ENCODE assay signal across 8 mouse cellular contexts in the genomic region with DNA sequence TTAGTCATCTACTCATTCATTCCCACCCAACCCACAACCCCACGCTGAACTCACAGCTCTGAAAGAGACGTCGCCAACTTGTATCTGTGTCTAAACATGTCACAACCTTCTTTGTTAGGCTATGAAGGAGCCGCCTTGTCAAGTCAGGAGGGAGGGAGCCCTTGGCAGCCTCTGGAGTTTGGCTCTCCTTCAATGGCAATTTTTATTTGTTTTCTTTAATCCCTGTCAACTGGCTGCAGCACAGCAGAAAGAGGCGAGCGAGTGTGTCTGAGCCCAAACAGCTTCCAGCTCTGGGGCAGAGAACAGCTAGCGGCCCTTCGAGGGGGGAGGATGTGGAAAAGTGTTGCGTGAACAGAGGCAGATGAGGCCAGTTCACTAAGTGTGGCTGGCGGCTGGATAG. TPM values are rescaled to one million over a fixed set of nuclear protein-coding genes. Genes with fewer than 3 reads are reported as not detected.
DNase-seq lines count a peak whose midpoint lies in the region; ATAC-seq and TF ChIP-seq lines count a peak whose summit lies in the region.

No protein-coding gene starts in this region.

- TF ChIP-seq POLR2A in cerebellum, adult 2 months (IDR thresholded peaks at IDR 0.05; ENCODE audit: borderline replicate concordance, insufficient read depth, low read length), result no peak
- no peak for TF ChIP-seq POLR2A in myocyte (IDR thresholded peaks at IDR 0.05; ENCODE audit: insufficient read length, low read depth)

- H3K4me3 ChIP-seq in cerebellum, adult 2 months (replicated peaks; ENCODE audit: insufficient read depth, low read depth, low read length), result no peak overlapping the region
- no peak overlapping the region for H3K4me3 ChIP-seq in myocyte

- no peak overlapping the region for H3ac ChIP-seq in myocyte (ENCODE audit: control insufficient read depth, insufficient read length)

- H3K79me2 ChIP-seq in myocyte (ENCODE audit: control insufficient read depth, insufficient read depth), result peaks cover 21% of the 10 kb centered on the region

- peak; percentile 61 for DNase-seq in adrenal gland, adult 8-10 months
- DNase-seq in cerebellum, adult 2 months, result peak; percentile 39 to 55
- peak; percentile 67 for DNase-seq in gastrocnemius, postnatal 25 days
- DNase-seq in kidney, adult 18-20 months, result peak; percentile 32
- DNase-seq in left cerebral cortex, postnatal 25 days (ENCODE audit: low spot score in 2 of 2), result peak; percentile 35 to 68

- ATAC-seq in granulocyte monocyte progenitor cell, adult 5-6 weeks (replicated peaks; ENCODE audit: poor library complexity, severe bottlenecking), result no peak
- no peak for ATAC-seq in erythroblast, adult 5-6 weeks (replicated peaks; ENCODE audit: low FRiP score, poor library complexity, severe bottlenecking)

- H3K27ac ChIP-seq in cerebellum, adult 2 months (ENCODE audit: insufficient read depth, low read length), result no peak overlapping the region

- no peak for TF ChIP-seq CTCF in cerebellum, adult 2 months (IDR thresholded peaks at IDR 0.05; ENCODE audit: borderline replicate concordance, insufficient read depth, low read depth, low read length)

- H3K4me2 ChIP-seq in myocyte (ENCODE audit: low read depth), result peak overlapping the region; percentile 10

- H3K27me3 ChIP-seq in cerebellum, adult 2 months (ENCODE audit: control insufficient read depth, insufficient read depth, low read length), result no peaks in the 10 kb centered on the region
- H3K27me3 ChIP-seq in myocyte (ENCODE audit: control insufficient read depth, insufficient read depth, insufficient read length), result no peaks in the 10 kb centered on the region

- WGBS in cerebellum, adult 2 months, result 35% methylated on average over 10 of the region's 10 CpGs

- intact Hi-C loops in left cerebral cortex, postnatal 25 days (cut with DNase I), result no loop called here

- no peaks in the 10 kb centered on the region for H3K36me3 ChIP-seq in myocyte (ENCODE audit: control insufficient read depth, insufficient read depth)

- H3K4me1 ChIP-seq in cerebellum, adult 2 months (ENCODE audit: control insufficient read depth, insufficient read depth, low read length), result peaks cover 6% of the 10 kb centered on the region

TF ChIP-seq in myocyte, 11 proteins besides CTCF, POLR2A, EP300 and RAD21:
- TF ChIP-seq TCF3 (IDR thresholded peaks at IDR 0.05; ENCODE audit: insufficient read length, low read depth) (no peak), TCF12 (IDR thresholded peaks at IDR 0.05; ENCODE audit: insufficient read depth, poor library complexity, severe bottlenecking) (no peak), SRF (IDR thresholded peaks at IDR 0.05; ENCODE audit: control insufficient read depth, insufficient read length, low read depth) (no peak), USF1 (IDR thresholded peaks at IDR 0.05; ENCODE audit: low read depth) (no peak), MYOG (IDR thresholded peaks at IDR 0.05; ENCODE audit: control insufficient read depth in 1 of 3, insufficient read depth in 1 of 3, insufficient read length in 2 of 3, low read depth in 2 of 3) (no peak), REST (IDR thresholded peaks at IDR 0.05; ENCODE audit: insufficient read depth, insufficient read length) (no peak), MAX (IDR thresholded peaks at IDR 0.05; ENCODE audit: low read depth) (no peak)
TF ChIP-seq in myocyte: peak in this region for 0.

RNA-seq across cellular contexts. Expression of gene Agpat4, which starts 50.0 kb away (rescaled TPM):
- total RNA-seq in adrenal gland, adult 8-10 months (2022), result 100 to 1,000 TPM in 2 of 4 experiments, 10 to 100 TPM in 2; 40.1 to 106 (median 76.9) TPM
- polyA plus RNA-seq in cerebellum, adult 2 months (2012; rRNA removed), result 42.8 and 50.1 TPM in 2 replicates
- total RNA-seq in gastrocnemius, postnatal 25 days (2021), result 1 to 10 TPM; 2.3 to 2.7 TPM
- total RNA-seq in left cerebral cortex, postnatal 25 days (2021), result 10 to 100 TPM; 60.5 to 65.6 TPM
- 35.8 TPM for polyA plus RNA-seq in myocyte (2012; fragmentation: generic; extraction: Trizol)
- total RNA-seq in granulocyte monocyte progenitor cell, adult 5-6 weeks (2014; fragmentation: Nextera tagmentation), result 1.5 and 4.9 TPM in 2 replicates
- 0.46 and 1.0 TPM in 2 replicates for total RNA-seq in granulocyte monocyte progenitor cell, adult 5-6 weeks (2017)
- total RNA-seq in erythroblast, adult 5-6 weeks (2015; ENCODE audit: low replicate concordance), result 73.6 and 79.0 TPM in 2 replicates
- total RNA-seq in erythroblast, adult 5-6 weeks (2017; ENCODE audit: low replicate concordance), result 99.3 and 133 TPM in 2 replicates

Comparison
In these comparisons a context has a peak if more than half of its experiments do, and no peak if none do; other contexts are left out.
1. RNA of gene Agpat4, which starts 50.0 kb away (total RNA-seq): 40.1 to 106 TPM in adrenal gland, adult 8-10 months, 73.6 to 133 TPM in erythroblast, adult 5-6 weeks and 60.5 to 65.6 TPM in left cerebral cortex, postnatal 25 days; 0.46 to 4.9 TPM in granulocyte monocyte progenitor cell, adult 5-6 weeks and 2.3 to 2.7 TPM in gastrocnemius, postnatal 25 days; every median in the first group is over 4 times any median in the second.
2. Peak in every context shown above with its lines, with median percentiles within 50 percentile points of each other: DNase-seq.